Mouse (Mus musculus) ZHBTc4 (cell line): ENCODE data around the gene Rnpepl1.

ENCODE experiments used
- DNase-seq: peaks from one replicate; pipeline ENCODE4 v3.0.0-alpha.2; 2011; ENCODE audit warnings: low read depth, low spot score

The Rnpepl1 gene

DNA sequence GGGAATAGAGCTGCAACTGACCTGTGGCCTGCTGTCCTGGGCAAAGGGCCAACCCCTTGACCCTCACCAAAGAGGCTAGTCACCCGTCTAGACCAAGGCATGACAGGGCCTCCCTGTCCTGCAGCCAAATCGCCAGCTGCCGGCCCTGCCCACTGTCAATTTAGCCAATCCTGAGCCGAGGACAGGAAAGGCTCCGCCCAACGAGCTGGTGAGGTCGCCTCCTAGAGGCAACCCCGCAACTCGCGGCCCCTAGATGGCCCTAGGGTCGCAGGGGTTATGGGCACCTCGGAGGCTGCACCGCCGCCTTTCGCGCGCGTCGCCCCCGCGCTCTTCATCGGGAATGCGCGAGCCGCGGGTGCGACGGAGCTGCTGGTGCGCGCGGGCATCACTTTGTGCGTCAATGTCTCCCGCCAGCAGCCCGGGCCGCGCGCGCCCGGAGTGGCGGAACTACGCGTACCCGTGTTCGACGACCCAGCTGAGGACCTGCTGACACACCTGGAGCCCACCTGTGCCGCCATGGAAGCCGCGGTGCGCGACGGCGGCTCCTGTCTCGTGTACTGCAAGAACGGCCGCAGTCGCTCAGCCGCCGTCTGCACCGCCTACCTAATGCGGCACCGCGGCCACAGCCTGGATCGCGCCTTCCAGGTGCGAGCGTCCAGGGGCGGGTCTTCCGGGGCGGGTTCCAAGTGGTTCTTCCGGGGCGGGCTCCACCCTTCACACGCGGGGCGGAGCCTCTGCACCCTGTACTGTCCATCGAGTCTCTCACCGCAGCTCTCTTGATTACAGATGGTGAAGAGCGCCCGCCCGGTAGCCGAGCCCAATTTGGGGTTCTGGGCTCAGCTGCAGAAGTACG lies 3.6 kb upstream of the Rnpepl1 start, which contains the start of gene Dusp28:
Gene Dusp28 (plus strand): TSS at position 203 of the 853 bp plus-strand sequence.
- peak; percentile 96 for DNase-seq

- DNase-seq = no peak
These were observed 2.8 kb upstream of the Rnpepl1 start for GRCm38 (mm10) chr1:92907632-92908360.

- no peak for DNase-seq
These were observed 1.9 kb upstream of the Rnpepl1 start for GRCm38 (mm10) chr1:92908664-92909063.

DNA sequence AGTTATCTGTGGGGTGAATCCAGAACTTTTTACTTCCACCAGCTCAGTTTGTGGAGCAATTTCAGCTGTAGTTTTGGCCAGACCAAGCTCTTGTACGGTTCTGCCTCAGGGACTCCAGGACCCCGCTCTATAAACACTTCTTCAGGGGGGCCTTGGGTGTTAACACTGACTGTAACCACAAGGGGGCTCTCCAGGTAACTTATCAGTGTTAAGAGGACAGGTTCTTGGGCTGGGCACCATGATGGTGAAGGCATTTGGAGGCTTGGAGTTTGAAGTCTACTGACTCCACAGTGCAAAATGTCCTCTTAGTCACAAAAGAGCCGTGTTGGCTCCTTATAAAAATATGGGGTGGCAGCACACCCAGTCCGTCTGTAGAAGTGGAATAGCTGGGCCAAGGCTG lies 1.5 kb upstream of the Rnpepl1 start:
- DNase-seq = peak; percentile 83

GRCm38 (mm10) chr1:92910925-92911720 lies 540 bp downstream of the Rnpepl1 start:
- peak; percentile 71 for DNase-seq

DNA sequence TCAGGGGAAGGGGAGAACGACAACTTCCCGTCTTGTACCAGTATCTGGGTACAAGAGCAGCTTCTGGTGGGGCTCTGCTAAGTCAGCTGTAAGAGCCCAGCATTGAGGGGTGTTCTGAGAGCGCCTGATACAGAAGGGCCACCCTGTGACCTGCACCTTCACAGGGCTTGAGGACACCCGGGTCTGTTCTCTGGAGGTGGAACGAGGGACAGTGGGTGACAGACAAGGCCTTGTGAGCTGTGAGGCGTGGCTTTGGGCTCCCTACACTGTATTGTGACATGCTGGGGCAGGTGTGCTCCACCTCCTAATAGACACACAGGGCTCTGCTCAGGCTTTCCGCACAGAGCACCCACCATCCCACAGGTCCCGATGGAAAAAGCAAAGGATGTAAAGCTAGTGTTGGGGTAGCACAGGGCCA lies 1.1 kb downstream of the Rnpepl1 start:
- DNase-seq = no peak

GRCm38 (mm10) chr1:92912286-92912685 lies 1.7 kb downstream of the Rnpepl1 start:
- DNase-seq = peak; percentile 61

- no peak for DNase-seq
These were observed 3.7 kb downstream of the Rnpepl1 start for GRCm38 (mm10) chr1:92914239-92914638.

DNA sequence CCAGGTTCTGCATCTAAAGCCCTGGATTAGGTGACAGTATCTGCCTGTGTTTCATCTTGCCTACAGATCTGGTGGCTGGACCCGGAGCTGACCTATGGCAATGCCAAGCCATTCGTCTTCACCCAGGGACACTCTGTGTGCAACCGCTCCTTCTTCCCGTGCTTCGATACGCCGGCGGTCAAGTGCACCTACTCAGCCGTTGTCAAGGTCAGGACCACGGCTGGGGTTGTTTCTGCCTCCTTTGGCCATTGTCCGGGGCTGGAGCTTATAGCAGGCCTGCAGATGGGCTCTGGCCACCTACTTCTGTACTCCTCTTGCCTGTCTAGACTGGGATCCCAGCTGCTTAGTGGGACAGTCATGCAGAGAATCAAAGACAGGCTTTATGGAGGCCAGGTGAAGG lies 4.4 kb downstream of the Rnpepl1 start:
- no peak for DNase-seq

- no peak for DNase-seq
These were observed 6.1 kb downstream of the Rnpepl1 start for GRCm38 (mm10) chr1:92916725-92917124.

- peak; percentile 88 for DNase-seq
These were observed 8.6 kb downstream of the Rnpepl1 start for GRCm38 (mm10) chr1:92919151-92919550.

GRCm38 (mm10) chr1:92919775-92920174 lies 9.2 kb downstream of the Rnpepl1 start:
- peak; percentile 65 for DNase-seq

DNA sequence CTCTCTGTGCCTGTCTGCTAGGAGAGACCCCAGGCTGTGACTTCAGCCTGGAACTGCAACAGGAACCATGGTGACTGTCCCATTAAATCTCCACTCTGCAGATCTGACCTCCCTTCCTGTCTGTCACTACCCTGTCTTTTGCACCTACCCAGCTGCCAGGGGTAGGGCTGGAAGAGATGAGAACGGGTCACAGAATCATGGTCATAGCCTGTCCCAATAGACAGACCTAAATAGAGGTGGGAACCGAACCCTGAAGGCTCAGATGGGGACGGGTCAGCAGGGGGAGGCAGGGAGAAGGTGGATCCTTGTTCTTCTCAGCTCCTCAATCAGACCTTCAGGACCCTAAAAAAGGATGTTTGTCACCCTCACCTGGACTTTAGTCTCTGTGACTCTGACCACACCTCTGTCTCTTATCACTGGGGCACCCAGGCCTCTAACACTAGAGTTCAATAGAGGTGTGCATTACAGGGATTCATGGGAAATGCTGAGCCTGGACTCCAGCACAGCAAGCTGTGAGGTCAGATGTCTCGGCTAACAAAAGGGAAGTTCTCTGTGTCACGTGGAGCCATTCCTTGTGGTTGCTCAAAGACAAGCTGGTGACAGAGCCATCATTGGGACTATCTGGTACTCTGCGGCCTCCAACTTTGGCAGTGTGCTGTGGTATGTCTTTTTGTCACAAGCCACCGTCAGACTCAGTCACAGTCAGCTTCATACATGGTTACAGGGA lies 10.1 kb downstream of the Rnpepl1 start:
- DNase-seq = no peak

- DNase-seq = no peak
These were observed 10.9 kb downstream of the Rnpepl1 start for GRCm38 (mm10) chr1:92921496-92921895.

DNA sequence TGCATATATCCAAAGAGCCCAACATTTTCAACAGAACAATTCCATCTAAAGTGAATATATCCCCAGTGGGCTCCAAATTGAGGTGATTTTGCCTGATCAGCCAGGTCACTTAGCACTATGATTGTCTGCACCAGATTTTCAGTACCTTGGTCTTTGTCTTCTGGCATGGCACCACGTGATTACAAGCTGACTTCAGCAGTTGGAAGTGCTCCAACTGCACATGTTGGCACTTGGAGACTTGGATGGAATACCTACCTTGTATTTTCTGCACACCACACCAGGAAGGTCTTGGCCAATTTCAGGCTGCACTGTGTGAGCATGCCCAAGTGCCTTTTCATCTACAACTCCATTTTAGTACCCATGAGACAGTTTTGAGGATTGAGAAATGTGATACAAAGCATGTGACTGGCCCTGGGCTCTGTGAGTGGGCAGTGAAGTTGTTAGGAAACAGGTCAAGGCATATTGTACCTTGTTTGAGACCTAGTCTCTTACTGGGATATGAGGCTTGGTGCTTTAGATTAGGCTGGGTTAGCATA lies 19.7 kb downstream of the Rnpepl1 start:
- DNase-seq = no peak

DNA sequence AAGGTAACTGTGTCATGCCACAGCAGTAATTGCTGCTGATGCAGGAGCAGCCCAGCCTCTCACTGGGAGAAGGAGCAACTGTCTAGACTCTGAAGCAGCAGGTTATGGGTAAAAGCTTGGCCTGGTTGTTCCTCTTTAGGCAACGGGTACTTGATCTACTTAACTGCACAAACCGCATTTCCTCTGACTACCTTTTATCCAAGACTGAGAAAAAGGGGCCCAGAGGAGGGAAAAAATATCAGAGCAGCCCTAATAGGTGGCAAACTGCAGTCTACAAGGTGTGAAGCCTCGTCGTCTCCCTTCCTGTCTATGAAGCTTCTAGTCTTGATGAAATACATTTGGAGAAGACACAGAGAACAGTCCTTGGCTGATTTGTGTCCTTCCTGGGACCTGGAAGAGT lies 23.0 kb downstream of the Rnpepl1 start:
- DNase-seq = no peak

DNA sequence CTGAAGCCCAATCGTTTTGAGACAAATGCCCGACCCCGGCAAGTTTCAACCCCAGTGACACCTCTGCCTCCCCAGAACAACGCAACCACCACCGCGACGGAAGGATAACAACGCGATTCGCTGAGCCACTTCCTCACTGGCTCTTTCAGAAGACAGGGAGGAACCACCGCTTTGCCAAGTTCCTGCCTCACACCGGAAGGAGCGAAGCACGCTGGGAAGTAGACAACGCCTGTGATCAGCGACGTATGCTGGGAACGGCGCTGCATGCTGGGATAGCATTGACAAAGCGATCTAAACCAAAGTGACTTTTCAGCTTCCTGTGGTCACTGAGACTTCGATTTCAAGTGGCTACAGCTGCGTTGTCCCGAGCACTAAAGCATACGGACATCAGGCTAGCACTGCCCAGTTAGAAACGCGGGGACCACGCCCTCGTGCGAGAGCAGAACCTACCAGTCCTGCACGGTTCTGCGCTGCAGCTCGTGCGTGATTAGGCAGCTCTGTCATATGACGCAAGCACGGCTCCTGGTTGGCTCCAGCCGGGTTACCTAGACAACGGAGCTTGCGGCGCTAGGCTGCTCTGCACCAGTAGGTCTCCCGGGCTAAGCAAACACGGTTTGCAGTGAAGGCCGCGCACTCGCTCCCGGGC lies 23.7 kb downstream of the Rnpepl1 start, which contains the start of gene Capn10:
Gene Capn10 (plus strand): TSS at position 195 of the 646 bp plus-strand sequence.
- DNase-seq = peak; percentile 98

DNA sequence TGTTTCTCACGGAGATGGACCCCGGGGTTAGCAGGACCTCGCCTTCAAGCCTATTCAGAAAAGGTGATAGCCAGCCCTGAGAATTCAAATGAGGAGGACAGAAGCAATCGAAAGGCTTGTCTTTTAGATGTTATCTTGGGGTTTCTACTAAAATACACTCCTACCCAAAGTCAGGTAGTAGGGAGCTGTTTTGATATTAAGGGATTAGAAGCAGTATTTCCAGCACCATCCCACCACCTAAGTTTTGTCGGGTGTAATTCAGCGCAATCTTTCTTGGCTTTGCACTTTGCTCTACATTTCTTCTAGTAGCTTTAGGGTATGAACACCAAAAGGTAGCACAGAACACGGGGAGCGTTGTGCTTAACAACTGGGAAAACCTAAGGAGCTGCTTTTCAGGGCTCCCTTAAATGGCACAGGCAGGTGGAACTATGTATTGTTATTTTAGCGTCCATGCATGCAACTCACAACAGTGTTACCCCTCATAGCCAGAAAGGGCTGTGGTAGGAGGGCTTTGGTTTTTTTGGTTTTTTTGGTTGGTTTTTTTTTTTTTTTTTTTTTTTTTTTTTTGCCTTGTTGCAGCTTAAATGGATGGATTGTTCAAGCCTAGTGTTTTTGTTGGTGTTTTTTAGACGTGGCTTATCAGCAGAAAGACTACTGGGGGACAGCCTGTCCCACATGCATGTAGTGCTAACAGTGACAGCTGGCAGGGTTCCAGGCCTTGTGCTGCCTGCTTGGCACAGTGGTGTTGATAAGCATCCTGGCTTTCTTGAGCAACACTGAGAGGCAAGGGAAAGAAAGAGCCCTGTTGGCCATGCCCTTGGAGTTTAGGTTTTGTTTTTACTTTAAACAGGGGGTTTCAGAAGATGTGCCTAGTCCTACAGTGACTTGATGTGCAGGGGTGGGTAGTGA lies 24.7 kb downstream of the Rnpepl1 start:
- no peak for DNase-seq

GRCm38 (mm10) chr1:92935977-92936376 lies 25.4 kb downstream of the Rnpepl1 start:
- DNase-seq = no peak
